Mouse (Mus musculus) retina, postnatal 1 day (tissue): Measurements from ENCODE around the gene Haghl.
A peak's percentile ranks its signal among the peaks of the same experiment; 100 is the strongest.
"Not testable (repeated sequence)": the region's sequence is repeated elsewhere in the genome, so short reads cannot be mapped to it uniquely, and the experiment has no call there.

Source experiments
- DNase-seq: peaks from one replicate; pipeline ENCODE4 v3.0.0-alpha.2; 2012

Gene Haghl

GRCm38 (mm10) chr17:25741471-25741870 lies 44.0 kb downstream of the Haghl start:
- DNase-seq, result not testable (repeated sequence)

GRCm38 (mm10) chr17:25738861-25739260 lies 46.6 kb downstream of the Haghl start:
- DNase-seq, result no peak

- no peak for DNase-seq
Observed at GRCm38 (mm10) chr17:25735745-25736144, 49.7 kb downstream of the Haghl start, which contains the start of gene Mslnl. Gene Mslnl, plus strand, starts transcription at chr17:25736042.

- DNase-seq, result no peak
Observed at GRCm38 (mm10) chr17:25735246-25735645, 50.2 kb downstream of the Haghl start.

- DNase-seq, result peak; percentile 93
Observed at GRCm38 (mm10) chr17:25732082-25732481, 53.4 kb downstream of the Haghl start.
